Mouse (Mus musculus): ENCODE measurements at regions not wholly inside any gene's neighbourhood (a gene's known extent, or its start where the extent isn't known, plus 50 kb on each side); places are given as distances from the start of the nearest gene placed in this dataset.
A peak's percentile ranks its signal among the peaks of the same experiment; 100 is the strongest.
"Not testable (repeated sequence)": the region's sequence is repeated elsewhere in the genome, so short reads cannot be mapped to it uniquely, and the experiment has no call there.

DNA sequence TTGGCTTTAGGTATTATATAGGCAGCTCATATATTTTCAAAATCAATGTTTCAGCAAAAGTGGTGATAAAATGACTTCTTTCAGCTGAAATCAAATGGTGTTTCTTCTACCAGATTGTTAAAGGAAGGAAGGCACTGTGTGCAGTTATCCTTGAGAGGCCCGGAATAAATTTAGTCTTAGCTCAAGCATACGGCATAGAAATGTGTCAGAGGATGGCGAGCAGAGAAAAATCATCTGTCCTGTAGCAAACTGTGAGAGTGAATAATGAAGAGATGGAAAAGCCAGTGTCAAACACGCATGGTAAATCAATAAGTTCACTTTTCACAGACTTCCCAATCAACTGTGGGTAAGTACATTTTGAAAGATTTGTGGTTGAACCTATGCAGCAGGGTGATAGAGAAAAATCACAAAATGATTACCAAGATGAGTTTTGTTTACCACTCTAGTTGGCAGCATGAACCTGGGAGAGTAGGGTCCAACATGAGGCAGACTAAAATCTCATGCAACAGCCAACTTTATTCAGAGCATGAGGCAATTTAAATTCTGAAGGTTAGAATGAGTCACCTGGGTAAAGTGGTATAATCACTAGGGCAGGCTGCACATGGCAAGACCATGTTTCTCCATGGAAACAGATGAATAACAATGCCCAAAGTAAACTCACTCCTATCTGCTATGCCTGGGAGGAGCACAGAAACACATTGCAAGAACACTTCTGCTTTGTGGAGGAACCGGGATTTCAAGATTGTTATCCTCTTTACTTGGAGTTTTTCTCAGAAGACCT lies 55.7 kb downstream of the AI429214 start:
- DNase-seq (ENCODE audit: low spot score), result no peak

DNA sequence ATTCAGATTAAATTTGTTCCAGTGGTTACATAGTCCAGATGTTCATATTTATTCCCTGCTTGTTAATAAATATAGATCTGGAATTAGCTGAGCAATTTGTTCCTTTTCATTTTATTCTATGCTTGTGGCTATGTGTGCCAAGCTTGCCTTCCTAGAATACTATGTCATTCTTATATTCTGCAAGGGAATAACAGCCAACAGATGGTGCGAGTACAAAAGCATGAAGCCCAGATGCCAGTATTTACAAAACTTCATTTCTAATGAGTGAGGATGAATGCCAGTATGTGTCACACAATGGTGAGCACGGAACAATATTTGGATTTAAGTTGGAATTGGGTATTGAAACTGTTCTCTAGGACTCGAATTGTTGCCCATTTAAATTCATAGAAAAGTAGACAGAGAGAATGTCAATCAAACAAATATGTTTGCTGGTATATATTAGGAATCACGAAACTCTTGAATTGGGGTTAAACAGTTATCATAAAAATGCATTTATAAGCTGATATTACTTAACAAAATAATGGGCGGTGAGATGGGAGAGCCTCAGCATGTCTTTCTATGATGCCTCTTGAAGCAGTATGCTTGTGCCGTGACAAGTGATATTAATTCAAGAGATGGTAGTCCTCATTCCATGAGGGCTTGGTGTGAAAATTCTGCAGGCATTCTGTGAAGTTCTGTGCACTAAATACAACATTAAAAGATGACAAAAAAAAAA lies 56.7 kb downstream of the AI429214 start:
- DNase-seq (ENCODE audit: low spot score), result no peak

DNA sequence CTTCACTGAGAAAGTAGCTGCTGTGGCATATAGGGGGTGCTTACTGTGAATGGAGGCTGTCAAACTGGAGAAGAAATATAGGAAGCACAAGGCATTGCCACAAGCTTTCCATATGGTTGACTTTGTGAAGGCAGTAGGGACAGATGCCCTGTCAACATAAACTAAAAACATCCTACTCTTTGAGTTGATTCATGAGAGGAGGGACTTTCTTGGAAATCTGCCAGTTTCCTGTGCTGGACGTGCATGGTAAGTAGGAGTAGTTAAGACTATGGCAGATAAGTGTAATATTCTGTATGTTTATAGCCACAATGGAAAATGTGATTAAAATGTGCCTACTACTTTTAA lies 57.3 kb downstream of the AI429214 start:
- DNase-seq (ENCODE audit: low spot score), result no peak

DNA sequence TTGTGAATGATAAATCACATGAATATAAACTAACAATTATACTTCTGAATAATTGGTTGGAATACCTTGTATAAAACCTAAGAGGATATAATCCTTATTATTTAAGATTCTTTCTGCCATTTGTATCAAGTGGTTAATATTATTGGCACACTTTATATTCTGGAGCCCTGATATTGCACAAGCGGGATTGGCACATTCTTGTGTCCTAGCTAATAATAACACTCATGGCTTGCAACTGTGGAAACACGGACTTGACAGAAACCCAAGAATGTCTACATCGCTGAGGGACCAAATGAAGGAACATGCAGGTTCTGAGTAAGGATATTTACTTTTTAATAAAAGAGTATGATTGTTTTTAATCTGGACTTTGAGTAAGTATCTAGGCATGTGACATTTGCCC lies 63.0 kb downstream of the AI429214 start:
- DNase-seq (ENCODE audit: low spot score), result peak; percentile 68

DNA sequence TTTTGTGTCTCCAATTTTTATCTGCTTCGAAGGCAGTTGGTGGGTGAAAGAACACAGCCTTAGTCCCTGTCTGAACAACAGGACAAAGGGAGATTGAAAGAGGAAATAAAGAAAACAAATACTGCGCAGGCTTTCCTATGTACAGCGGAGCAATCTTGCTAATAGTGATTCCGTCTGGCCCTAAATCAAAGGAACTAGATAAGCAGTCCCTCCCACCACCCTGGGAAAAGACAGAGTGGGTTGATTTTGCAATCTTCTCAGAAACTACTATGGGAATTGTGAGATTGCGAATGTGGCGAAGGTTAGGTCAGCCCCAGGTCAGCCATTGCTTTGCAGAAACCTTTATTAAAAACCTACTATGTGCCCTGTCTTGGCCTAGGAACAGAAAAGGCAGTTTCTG lies 65.0 kb downstream of the AI429214 start:
- peak; percentile 24 for DNase-seq (ENCODE audit: low spot score)

DNA sequence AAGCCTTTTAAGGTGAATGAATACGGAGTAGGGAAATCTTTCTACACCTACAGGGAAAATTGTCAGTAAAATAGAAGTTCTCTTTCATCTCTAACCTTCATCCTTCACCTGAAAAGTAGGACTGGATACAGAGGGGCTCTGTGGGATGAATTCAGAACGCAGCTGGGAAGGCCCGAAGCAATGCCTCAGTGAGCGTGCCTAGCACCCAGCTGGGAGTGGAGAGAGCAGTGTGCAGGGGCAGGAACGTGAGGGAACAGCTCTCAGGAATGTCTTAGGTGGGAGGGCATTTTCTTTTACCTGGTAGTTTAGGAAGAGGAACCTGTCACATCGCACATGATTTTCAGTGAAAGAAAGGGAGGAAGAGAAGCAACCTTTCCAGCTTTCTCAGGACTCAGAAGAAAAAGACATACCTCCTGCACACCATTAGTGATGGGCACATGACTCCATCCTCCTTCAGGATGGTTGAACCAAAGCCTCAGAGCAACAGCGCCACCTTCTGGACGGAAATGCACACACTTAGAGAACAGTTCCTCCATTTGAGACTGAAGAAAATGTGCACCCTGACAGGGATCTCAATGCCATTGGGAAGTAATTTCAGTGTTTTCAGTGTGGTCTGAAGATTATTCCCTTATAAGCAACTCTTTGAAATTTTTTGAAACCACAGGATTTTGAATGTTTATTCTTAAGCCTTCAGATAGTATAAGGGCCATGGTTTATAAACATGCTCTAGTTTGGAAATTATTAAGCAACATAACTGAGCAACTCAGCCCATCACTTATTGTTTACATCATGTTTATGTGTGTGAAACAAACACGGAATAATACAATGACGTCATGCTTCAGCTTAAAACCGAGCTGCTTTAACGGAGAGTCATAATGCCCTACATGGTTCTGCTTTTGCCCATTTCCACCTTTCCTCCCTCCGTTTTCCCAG lies 68.9 kb downstream of the AI429214 start:
- peak; percentile 69 for DNase-seq (ENCODE audit: low spot score)

DNA sequence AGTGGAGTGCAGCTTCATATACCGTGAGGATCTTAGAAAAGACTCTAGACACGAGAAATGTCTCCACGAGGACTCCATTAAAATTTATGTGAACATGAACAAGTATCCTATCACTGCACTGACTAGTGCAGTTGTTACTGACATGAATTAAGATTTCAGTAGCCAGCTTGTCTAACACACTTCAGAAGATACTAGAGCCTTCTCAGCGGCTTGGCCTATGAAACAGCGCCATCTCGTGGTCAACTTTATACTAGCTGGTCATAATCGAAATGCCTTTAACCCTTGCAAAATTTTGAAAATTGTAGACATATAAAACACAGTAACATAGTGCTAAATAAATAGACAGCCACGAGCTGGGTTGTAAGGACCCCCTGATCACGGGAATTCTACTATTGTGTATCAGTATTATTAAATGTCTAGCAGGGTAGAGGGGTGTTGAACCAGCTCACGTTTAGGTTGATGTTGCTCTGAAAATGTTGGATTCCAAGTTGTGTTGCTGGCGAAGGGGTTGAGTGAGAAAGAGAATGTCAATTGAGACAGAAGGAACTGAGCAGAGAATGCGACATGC lies 70.4 kb downstream of the AI429214 start:
- peak; percentile 77 for DNase-seq (ENCODE audit: low spot score)

DNA sequence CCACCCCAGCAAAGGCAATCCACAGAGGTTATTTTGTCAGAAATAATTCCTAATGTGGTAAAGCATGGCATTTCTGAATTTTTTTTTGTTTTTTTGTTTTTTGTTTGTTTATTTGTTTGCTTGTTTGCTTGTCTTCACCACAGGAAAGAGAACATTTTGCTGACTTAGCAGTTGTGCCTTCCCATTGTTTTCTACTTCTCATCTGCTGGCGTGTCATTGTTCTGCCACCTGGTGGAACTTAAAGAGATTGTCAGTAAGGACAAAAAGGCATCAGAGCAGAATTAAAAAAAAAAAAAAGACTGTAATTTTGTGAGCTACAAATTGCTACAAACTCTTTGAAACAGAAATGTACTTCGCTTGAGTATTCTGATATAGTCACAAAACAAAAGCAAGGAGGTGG lies 79.5 kb downstream of the AI429214 start:
- no peak for DNase-seq (ENCODE audit: low spot score)

DNA sequence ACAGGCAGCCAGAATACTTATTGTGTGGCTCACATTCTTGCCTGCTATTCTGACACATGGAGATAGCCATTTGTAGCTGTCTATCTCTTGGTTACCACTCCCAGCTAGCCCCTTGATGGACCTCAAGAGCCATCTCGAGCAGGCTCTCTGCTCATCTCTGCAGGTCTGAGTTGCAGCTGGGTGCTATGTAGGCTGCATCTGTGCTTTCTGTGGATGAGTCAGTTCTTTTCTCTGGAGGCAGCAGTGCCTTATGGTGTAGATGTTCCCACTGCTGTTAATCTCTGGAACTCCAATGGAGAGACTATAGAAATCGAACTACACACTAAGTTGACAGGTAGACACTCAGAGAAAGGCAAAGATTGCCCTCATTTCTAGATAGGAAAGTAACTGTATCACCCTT lies 106.3 kb downstream of the AI429214 start:
- no peak for DNase-seq (ENCODE audit: low spot score)

DNA sequence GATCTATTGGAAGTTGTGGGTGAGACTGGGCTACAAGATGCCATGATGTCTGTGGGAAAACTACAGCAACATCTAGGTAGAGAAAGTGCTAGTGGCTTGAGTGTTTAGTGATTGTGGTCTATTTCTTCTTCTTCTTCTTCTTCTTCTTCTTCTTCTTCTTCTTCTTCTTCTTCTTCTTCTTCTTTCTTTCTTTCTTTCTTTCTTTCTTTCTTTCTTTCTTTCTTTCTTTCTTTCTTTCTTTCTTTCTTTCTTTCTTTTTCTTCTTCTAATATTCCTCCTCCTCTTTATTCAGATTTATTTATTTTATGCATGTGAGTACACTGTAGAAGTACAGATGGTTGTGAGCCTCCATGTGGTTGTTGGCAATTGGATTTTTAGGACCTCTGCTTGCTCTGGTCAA lies 119.0 kb downstream of the AI429214 start:
- not testable (repeated sequence) for DNase-seq (ENCODE audit: low spot score)

DNA sequence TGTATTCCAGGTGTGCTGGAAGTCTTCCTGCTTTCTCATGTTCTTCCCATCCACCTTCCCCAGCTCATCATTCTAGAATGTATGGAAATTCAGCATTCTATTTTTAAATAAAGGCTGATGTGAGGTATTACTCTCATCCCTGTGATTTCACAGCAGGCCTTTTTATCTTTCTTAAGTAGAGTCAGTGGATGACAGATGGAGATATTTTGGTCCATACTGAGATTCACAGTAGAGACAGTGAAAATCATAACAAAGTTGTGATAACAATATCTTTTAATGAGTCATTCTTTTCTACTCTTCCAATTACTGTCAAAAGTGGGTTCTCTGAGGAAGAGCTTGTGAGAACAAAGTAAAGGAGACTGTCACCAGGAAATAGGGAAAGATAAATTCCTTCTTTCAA lies 132.4 kb downstream of the AI429214 start:
- no peak for DNase-seq (ENCODE audit: low spot score)

DNA sequence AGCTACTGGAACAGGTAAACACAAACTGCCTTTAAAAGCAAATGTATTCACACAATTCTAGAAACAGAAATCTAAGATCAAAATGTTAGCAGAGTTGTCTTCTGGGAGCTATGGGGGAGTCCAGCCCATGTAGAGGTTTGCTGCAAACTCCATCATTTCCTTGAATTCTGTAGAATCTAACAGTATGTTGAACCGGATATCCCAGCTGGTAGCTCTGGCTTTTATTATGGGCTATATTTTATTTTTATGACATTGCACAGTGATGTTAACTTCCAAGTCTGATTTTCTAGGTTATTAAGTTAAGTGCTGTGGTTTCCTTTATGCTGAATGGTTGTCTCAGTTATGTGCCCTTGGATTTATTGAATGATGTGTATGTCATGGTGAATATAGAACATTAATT lies 136.3 kb downstream of the AI429214 start:
- no peak for DNase-seq (ENCODE audit: low spot score)

DNA sequence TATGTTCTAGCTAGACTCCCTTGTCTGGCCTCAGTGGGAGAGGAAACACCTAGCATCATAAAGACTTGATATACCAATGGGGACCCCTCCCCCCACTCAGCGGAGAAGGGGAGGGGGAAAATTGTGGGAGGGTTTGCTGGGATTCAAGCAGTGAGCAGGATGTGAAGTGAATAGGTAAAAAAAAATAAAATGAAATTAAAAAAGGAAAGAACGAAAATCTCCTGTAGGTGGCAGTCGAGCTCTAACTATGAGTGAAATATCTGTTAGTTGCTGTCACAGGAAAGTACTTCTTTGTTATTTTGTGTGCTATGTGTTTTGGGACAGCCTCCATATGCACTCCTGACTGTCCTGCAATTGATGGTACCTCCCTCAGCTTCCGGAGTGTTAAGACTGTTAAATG lies 138.6 kb downstream of the AI429214 start:
- no peak for DNase-seq (ENCODE audit: low spot score)

DNA sequence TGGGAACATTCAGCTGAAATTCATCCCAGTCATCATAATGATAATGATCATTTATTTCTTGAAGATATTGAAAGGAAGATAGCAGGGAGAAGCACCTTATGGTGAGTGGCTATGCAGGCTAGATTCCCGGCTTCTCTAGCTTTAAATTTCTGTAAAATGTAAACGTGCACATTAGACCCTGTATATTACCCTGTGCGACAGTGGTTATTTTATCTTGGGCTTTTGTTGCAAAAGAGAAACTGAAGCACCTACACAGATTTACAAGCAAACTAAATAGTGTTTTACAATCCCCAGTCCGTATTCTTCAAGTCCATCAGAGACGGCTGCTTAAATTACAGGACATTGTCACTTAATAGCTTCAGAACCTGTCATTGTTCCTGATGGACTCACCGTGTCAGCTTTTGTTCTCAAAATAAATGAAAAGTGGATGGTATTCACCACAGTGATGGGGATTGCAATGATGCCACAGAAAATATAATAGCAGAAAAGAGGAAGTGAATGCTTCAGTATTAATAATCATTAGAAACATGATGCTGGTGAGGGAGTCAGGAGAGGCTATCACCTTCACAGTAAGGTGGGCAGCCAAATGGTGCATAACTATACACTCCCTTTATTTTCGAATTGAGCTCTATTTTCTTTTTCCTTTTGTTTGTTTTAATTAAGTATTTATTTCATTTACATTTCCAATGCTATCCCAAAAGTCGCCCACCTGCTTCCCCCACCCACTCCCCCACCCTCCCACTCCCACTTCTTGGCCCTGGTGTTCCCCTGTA lies 141.0 kb downstream of the AI429214 start:
- DNase-seq (ENCODE audit: low spot score), result no peak

DNA sequence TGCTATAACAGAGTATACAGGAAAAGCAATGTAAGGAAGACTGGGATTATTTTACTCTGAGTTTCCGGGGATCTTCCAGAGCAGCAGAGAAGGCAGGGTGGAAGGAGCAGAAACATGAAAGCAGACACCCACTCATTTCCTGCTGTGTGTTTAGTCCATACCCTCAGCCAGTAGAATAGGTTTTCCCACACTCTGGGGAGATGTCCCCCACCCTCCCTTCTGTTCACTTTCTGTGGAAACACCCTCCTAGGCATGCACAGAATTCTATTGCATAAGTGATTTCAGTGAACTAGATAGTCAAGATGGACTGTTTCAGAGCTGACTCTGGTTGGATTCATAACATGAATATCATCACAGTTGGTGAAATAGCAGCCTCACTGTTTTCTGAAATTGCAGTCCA lies 156.9 kb downstream of the AI429214 start:
- no peak for DNase-seq (ENCODE audit: low spot score)

DNA sequence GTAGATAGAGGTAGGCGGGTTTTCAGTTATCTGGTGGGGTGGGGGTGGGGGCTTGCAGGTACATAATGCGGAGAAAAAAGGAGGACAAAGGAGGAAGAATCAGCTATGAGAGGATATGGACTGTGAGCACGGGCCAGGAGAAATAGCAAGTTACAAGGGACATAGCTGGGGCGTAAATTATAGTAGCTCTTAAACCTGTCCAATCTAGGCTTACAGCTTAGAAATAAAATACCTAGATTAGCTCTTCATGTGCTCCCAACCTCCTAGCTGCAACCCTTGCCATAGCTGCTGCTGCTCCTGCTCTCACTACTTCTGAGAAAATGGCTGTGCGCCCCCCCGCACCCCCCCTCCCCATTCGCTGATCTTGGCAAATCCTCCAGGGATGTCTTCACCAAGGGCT lies 161.0 kb downstream of the AI429214 start:
- no peak for DNase-seq (ENCODE audit: low spot score)

DNA sequence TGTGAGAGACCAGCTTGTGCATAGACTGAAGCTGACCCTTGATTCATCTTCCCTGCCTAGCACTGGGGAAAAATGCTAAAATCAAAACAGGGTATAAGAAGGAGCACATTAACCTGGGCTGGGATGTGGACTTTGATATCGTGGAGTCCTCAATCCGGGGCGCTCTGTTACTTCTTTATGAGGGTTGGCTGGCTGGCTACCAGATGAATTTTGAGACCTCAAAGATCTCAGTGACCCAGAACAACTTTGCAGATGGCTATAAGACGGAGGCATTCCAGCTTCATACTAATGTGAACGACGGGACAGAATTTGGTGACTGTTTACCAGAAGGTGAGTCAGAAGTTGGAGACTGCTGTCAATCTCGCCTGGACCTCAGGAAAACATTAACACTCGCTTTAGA lies 161.5 kb downstream of the AI429214 start:
- no peak for DNase-seq (ENCODE audit: low spot score)

DNA sequence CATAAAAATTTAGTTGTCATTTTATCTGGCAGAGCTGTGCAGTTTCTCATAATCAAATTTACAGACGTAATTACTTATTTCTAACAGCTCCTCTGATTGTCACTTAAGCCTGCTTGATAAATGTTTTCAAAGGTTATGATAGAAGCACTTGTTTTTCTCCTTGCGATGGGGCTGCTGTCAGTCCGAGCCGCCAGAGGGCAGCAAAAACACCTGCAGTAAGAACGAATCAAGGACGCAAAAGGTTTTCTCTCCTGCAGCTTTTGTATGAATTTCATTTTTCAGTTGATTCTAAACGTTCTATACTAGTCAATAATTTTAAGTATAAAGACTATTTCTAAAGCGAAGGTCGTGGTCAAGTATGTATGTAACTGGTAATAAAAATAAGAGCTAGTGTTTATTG lies 166.1 kb downstream of the AI429214 start:
- DNase-seq (ENCODE audit: low spot score), result peak; percentile 1

DNA sequence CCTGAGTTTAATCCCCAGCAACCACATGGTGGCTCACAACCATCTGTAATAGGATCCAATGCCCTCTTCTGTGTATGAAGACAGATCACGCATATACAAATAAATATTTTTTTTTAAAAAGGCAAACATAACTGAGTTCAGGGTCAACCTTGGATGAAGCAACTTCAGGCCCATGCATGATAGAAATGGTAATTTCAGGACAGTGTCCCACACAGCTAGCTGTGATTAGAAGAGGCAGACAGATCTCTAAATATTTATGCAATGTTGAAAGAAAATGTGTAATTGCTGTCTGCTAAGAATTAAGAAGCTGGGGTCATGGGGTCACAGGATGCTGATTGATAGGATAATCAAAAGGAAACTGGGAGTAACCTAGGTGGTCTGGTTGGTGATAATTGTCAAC lies 203.5 kb downstream of the AI429214 start:
- no peak for DNase-seq (ENCODE audit: low spot score)

DNA sequence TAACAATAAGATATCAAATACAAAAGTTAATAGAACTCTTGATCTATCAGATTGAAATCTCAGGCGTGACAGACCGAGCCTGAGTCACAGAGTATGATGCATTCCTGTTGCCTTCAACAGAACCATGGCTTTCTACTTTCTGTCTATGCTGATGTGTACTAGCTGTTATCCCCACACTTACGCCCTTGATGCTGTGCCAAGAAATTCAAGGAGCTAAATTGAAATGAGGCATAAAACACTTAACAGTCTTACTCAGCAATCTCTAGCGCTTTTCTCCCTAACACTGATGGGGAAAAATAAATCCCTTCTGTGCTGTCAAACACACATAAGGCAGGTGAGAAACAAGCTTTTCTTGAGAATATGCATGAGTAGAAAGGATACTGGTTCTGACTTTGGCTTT lies 222.5 kb downstream of the AI429214 start:
- no peak for DNase-seq (ENCODE audit: low spot score)

DNA sequence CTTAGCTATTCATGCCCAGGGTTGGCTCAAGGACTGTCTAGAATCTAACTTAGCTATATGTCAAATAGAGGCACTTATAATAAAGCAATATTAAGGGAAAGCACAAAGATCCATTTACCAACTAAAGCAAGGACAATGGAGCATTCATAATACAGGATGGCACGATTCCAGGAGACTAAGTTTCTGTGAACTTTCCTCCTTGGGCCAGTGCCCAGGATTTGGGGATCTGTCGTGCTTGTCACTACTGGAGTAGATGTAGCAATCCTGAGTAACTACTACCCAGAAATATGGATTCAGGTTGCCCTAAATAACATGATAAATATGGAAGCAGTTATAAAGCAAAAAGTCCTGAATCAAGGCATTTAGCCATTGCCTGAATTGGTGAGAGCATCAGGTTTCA lies 233.7 kb downstream of the AI429214 start:
- DNase-seq (ENCODE audit: low spot score), result no peak

All from gastrocnemius, adult 18-20 months (tissue).